ENCODE assay signal across 7 mouse cellular contexts in genomic region chr2:31670551-31671035, GRCm38 (mm10). TPM values are rescaled to one million over a fixed set of nuclear protein-coding genes. Genes with fewer than 3 reads are reported as not detected.
A peak's percentile ranks its signal among the peaks of the same experiment; 100 is the strongest.
DNase-seq lines count a peak whose midpoint lies in the region; ATAC-seq lines count a peak whose summit lies in the region.

Exosc2 (plus strand) TSS chr2:31670715.

- no peak within 1 kb of the TSS for H3K27ac ChIP-seq in embryonic facial prominence, embryonic 11.5 days (replicated peaks; ENCODE audit: low read depth, low read length)
- peak within 1 kb of the TSS; percentile 90 for H3K27ac ChIP-seq in limb, embryonic 10.5 days
- H3K27ac ChIP-seq in midbrain, embryonic 13.5 days = no peak within 1 kb of the TSS

- peak within 1 kb of the TSS; percentile 67 for H3K4me3 ChIP-seq in embryonic facial prominence, embryonic 11.5 days (ENCODE audit: low read depth, low read length)
- peak within 1 kb of the TSS; percentile 82 for H3K4me3 ChIP-seq in limb, embryonic 10.5 days
- peak within 1 kb of the TSS; percentile 69 for H3K4me3 ChIP-seq in midbrain, embryonic 13.5 days (replicated peaks)

- H3K9ac ChIP-seq in embryonic facial prominence, embryonic 11.5 days (replicated peaks; ENCODE audit: low read length) = peak within 1 kb of the TSS; percentile 84
- H3K9ac ChIP-seq in midbrain, embryonic 13.5 days (replicated peaks) = peak within 1 kb of the TSS; percentile 78

- WGBS in embryonic facial prominence, embryonic 11.5 days = 1% methylated on average over 27 of the region's 27 CpGs
- WGBS in limb, embryonic 10.5 days = under 1% methylated on average over 27 of the region's 27 CpGs
- WGBS in midbrain, embryonic 13.5 days = under 1% methylated on average over 27 of the region's 27 CpGs

- no peaks in the 10 kb centered on the region for H3K27me3 ChIP-seq in embryonic facial prominence, embryonic 11.5 days (ENCODE audit: control insufficient read depth, insufficient read depth, low read length)
- no peaks in the 10 kb centered on the region for H3K27me3 ChIP-seq in limb, embryonic 10.5 days (ENCODE audit: low read depth, poor library complexity, severe bottlenecking)
- peaks cover 25% of the 10 kb centered on the region for H3K27me3 ChIP-seq in midbrain, embryonic 13.5 days

- H3K4me1 ChIP-seq in embryonic facial prominence, embryonic 11.5 days (ENCODE audit: control insufficient read depth, insufficient read depth, low read length) = no peaks in the 10 kb centered on the region
- H3K4me1 ChIP-seq in limb, embryonic 10.5 days = peaks cover 17% of the 10 kb centered on the region
- peaks cover 25% of the 10 kb centered on the region for H3K4me1 ChIP-seq in midbrain, embryonic 13.5 days (replicated peaks)

- no peaks in the 10 kb centered on the region for H3K9me3 ChIP-seq in embryonic facial prominence, embryonic 11.5 days (replicated peaks; ENCODE audit: control insufficient read depth, low read length)
- H3K9me3 ChIP-seq in limb, embryonic 10.5 days (replicated peaks) = no peaks in the 10 kb centered on the region
- no peaks in the 10 kb centered on the region for H3K9me3 ChIP-seq in midbrain, embryonic 13.5 days

- no peaks in the 10 kb centered on the region; the same call in none of the 2 replicates for H3K36me3 ChIP-seq in embryonic facial prominence, embryonic 11.5 days (replicated peaks; ENCODE audit: control insufficient read depth, insufficient read depth, low read depth, low read length)
- H3K36me3 ChIP-seq in limb, embryonic 10.5 days = peaks cover 37% of the 10 kb centered on the region
- H3K36me3 ChIP-seq in midbrain, embryonic 13.5 days = peaks cover 32% of the 10 kb centered on the region

- ATAC-seq in embryonic facial prominence, embryonic 11.5 days (replicated peaks; ENCODE audit: insufficient number of reproducible peaks, low FRiP score, low TSS enrichment, low read depth) = peak; percentile 96
- ATAC-seq in granulocyte monocyte progenitor cell, adult 5-6 weeks (replicated peaks; ENCODE audit: poor library complexity, severe bottlenecking) = peak; percentile 92
- ATAC-seq in midbrain, embryonic 13.5 days = peak; percentile 97

- peak within 1 kb of the TSS; percentile 41 for H3K4me2 ChIP-seq in embryonic facial prominence, embryonic 11.5 days (ENCODE audit: low read depth, low read length)
- peak within 1 kb of the TSS; percentile 94 for H3K4me2 ChIP-seq in midbrain, embryonic 13.5 days (replicated peaks)

- peak; percentile 94 for DNase-seq in adrenal gland, postnatal 14 days
- DNase-seq in embryonic facial prominence, embryonic 11.5 days (ENCODE audit: low spot score) = peak; percentile 97
- DNase-seq in kidney, adult 11 months = peak; percentile 94
- DNase-seq in limb, embryonic 10.5 days (ENCODE audit: low spot score) = peak; percentile 88
- peak; percentile 82 for DNase-seq in spleen, adult 12 weeks (ENCODE audit: low spot score)

RNA-seq across cellular contexts. Expression of gene Exosc2, which starts in this region (rescaled TPM):
- total RNA-seq in adrenal gland, postnatal 14 days (2021) = 22.8 and 25.3 TPM in 2 replicates
- polyA plus RNA-seq in embryonic facial prominence, embryonic 11.5 days (2014; fragmentation: Nextera tagmentation; extraction: Ambion mirVana) = 77.3 and 82.1 TPM in 2 replicates
- total RNA-seq in granulocyte monocyte progenitor cell, adult 5-6 weeks (2014; fragmentation: Nextera tagmentation) = 58.1 and 68.7 TPM in 2 replicates
- 59.2 and 59.7 TPM in 2 replicates for total RNA-seq in granulocyte monocyte progenitor cell, adult 5-6 weeks (2017)
- polyA plus RNA-seq in limb, embryonic 10.5 days (2016; fragmentation: Nextera tagmentation; extraction: Ambion mirVana) = 113 and 131 TPM in 2 replicates
- polyA plus RNA-seq in midbrain, embryonic 13.5 days (2015; fragmentation: Nextera tagmentation; extraction: Ambion mirVana) = 45.7 and 49.1 TPM in 2 replicates
